Mouse (Mus musculus): ENCODE data around the gene Arhgef28.
"Not testable (repeated sequence)": the region's sequence is repeated elsewhere in the genome, so short reads cannot be mapped to it uniquely, and the experiment has no call there.

Arhgef28 gene

GRCm38 (mm10) chr13:98124113-98124745 lies 82.0 kb downstream of the Arhgef28 start:
- no peak for DNase-seq (ENCODE audit: low spot score)

GRCm38 (mm10) chr13:98122766-98123165 lies 83.5 kb downstream of the Arhgef28 start:
- DNase-seq (ENCODE audit: low spot score): no peak

GRCm38 (mm10) chr13:98121993-98122392 lies 84.2 kb downstream of the Arhgef28 start:
- no peak for DNase-seq (ENCODE audit: low spot score)

GRCm38 (mm10) chr13:98121124-98121470 lies 85.1 kb downstream of the Arhgef28 start:
- no peak for DNase-seq (ENCODE audit: low spot score)

GRCm38 (mm10) chr13:98120356-98121123 lies 85.7 kb downstream of the Arhgef28 start:
- DNase-seq (ENCODE audit: low spot score): no peak

- DNase-seq (ENCODE audit: low spot score): no peak
Observed at GRCm38 (mm10) chr13:98118291-98118690, 87.9 kb downstream of the Arhgef28 start.

GRCm38 (mm10) chr13:98117566-98118254 lies 88.5 kb downstream of the Arhgef28 start:
- DNase-seq (ENCODE audit: low spot score): no peak

- no peak for DNase-seq (ENCODE audit: low spot score)
Observed at GRCm38 (mm10) chr13:98115650-98116049, 90.6 kb downstream of the Arhgef28 start.

- no peak for DNase-seq (ENCODE audit: low spot score)
Observed at GRCm38 (mm10) chr13:98115051-98115450, 91.2 kb downstream of the Arhgef28 start.

- no peak for DNase-seq (ENCODE audit: low spot score)
Observed at GRCm38 (mm10) chr13:98112812-98113503, 93.3 kb downstream of the Arhgef28 start.

- DNase-seq (ENCODE audit: low spot score): no peak
Observed at GRCm38 (mm10) chr13:98111531-98111930, 94.7 kb downstream of the Arhgef28 start.

- DNase-seq (ENCODE audit: low spot score): no peak
Observed at GRCm38 (mm10) chr13:98111021-98111420, 95.2 kb downstream of the Arhgef28 start.

GRCm38 (mm10) chr13:98108481-98108880 lies 97.8 kb downstream of the Arhgef28 start:
- DNase-seq (ENCODE audit: low spot score): not testable (repeated sequence)

GRCm38 (mm10) chr13:98107621-98108020 lies 98.6 kb downstream of the Arhgef28 start:
- DNase-seq (ENCODE audit: low spot score): no peak

- DNase-seq (ENCODE audit: low spot score): no peak
Observed at GRCm38 (mm10) chr13:98095966-98096365, 110.3 kb downstream of the Arhgef28 start.

GRCm38 (mm10) chr13:98094332-98094731 lies 111.9 kb downstream of the Arhgef28 start:
- no peak for DNase-seq (ENCODE audit: low spot score)

- DNase-seq (ENCODE audit: low spot score): no peak
Observed at GRCm38 (mm10) chr13:98093483-98093882, 112.8 kb downstream of the Arhgef28 start.

- no peak for DNase-seq (ENCODE audit: low spot score)
Observed at GRCm38 (mm10) chr13:98092354-98093002, 113.8 kb downstream of the Arhgef28 start.

GRCm38 (mm10) chr13:98079640-98080039 lies 126.6 kb downstream of the Arhgef28 start:
- DNase-seq (ENCODE audit: low spot score): no peak

- no peak for DNase-seq (ENCODE audit: low spot score)
Observed at GRCm38 (mm10) chr13:98078251-98078650, 128.0 kb downstream of the Arhgef28 start.

GRCm38 (mm10) chr13:98077216-98077615 lies 129.0 kb downstream of the Arhgef28 start:
- no peak for DNase-seq (ENCODE audit: low spot score)

- DNase-seq (ENCODE audit: low spot score): no peak
Observed at GRCm38 (mm10) chr13:98074871-98075270, 131.4 kb downstream of the Arhgef28 start.

Measured in layer of hippocampus, adult 11-12 months (tissue).